Mouse (Mus musculus): ENCODE results near the gene Iqgap3. TPM values are rescaled to one million over a fixed set of nuclear protein-coding genes. Genes with fewer than 3 reads are reported as not detected.

Iqgap3 gene
- polyA plus RNA-seq, 1 experiment from 2014 or later: 3.8 TPM

GRCm38 (mm10) chr3:88141439-88141786 is 59.6 kb downstream of the Iqgap3 start:
- H3K9me3 ChIP-seq: no peaks in the 10 kb centered on the region
- H3K4me3 ChIP-seq: peak overlapping the region; percentile 85
- peak overlapping the region; percentile 88 for H3K9ac ChIP-seq
- peaks cover 17% of the 10 kb centered on the region for H3K27me3 ChIP-seq
- peak overlapping the region; percentile 99 for H3K27ac ChIP-seq (replicated peaks)
- no peaks in the 10 kb centered on the region for H3K36me3 ChIP-seq
- ATAC-seq (ENCODE audit: low read depth): no peak
- peak overlapping the region; percentile 97 for H3K4me2 ChIP-seq
- peaks cover 77% of the 10 kb centered on the region for H3K4me1 ChIP-seq (replicated peaks)
- WGBS: 12% methylated on average over 9 of the region's 9 CpGs

DNA sequence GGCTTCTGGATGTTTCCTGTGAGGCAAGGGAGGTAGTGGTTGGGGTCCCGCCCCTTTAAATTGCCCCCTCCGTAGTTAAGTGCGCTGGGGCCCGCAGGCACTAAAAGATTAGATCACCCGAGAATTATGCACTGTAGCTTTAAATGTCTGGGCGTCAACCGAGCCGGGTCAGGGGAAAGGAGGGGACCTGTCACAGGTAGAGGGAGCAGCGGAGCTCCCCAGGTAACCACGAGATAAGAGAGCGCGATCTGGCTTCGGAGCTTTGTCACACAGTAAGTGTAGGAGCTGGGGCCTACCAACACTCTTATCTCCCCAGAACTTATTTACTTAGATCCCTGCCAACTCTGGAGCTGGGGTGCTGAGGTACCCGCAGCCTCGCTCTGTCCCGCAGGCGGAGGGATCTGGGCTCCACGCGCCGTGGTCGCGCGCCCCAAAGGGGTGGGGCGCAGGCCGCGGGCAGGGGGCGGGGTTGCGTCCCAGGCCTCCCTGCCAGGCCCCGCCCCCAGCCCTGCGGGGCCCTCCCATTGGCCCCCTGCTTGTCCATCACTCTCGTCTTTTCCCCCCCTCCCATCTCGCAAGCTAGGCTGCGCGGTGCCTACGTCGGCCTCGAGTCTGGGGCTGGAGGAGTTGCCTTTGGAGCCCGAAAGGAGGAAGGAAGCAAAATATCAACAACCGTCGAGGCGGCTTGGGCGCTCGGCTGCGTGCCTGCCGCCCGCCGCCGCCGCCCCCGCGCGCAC is 60.2 kb downstream of the Iqgap3 start, which contains the start of gene Mef2d:
Gene Mef2d (plus strand): TSS at position 586 of the 737 bp plus-strand sequence.
- ATAC-seq (ENCODE audit: low read depth): peak; percentile 90
- H3K4me1 ChIP-seq (replicated peaks): peaks cover 82% of the 10 kb centered on the region

GRCm38 (mm10) chr3:88142546-88142915 is 60.8 kb downstream of the Iqgap3 start:
- Histone ChIP-seq H3K36me3 (no peaks in the 10 kb centered on the region), H3K9ac (peak overlapping the region; percentile 88), H3K4me2 (peak overlapping the region; percentile 97), H3K4me3 (peak overlapping the region; percentile 85), H3K9me3 (no peaks in the 10 kb centered on the region), H3K27ac (replicated peaks) (peak overlapping the region; percentile 99), H3K27me3 (peaks cover 17% of the 10 kb centered on the region), H3K4me1 (replicated peaks) (peaks cover 82% of the 10 kb centered on the region)
- peak; percentile 67 for ATAC-seq (ENCODE audit: low read depth)
- WGBS: under 1% methylated on average over 57 of the region's 57 CpGs

More for the DNA sequence above, 60.2 kb downstream of the Iqgap3 start, which contains the start of gene Mef2d:
- peak within 1 kb of the TSS; percentile 97 for H3K4me2 ChIP-seq
- H3K36me3 ChIP-seq: no peaks in the 10 kb centered on the region
- H3K27me3 ChIP-seq: peaks cover 17% of the 10 kb centered on the region
- peak within 1 kb of the TSS; percentile 99 for H3K27ac ChIP-seq (replicated peaks)
- H3K9me3 ChIP-seq: no peaks in the 10 kb centered on the region
- peak within 1 kb of the TSS; percentile 88 for H3K9ac ChIP-seq
- WGBS: under 1% methylated on average over 46 of the region's 52 CpGs
- peak within 1 kb of the TSS; percentile 85 for H3K4me3 ChIP-seq

DNA sequence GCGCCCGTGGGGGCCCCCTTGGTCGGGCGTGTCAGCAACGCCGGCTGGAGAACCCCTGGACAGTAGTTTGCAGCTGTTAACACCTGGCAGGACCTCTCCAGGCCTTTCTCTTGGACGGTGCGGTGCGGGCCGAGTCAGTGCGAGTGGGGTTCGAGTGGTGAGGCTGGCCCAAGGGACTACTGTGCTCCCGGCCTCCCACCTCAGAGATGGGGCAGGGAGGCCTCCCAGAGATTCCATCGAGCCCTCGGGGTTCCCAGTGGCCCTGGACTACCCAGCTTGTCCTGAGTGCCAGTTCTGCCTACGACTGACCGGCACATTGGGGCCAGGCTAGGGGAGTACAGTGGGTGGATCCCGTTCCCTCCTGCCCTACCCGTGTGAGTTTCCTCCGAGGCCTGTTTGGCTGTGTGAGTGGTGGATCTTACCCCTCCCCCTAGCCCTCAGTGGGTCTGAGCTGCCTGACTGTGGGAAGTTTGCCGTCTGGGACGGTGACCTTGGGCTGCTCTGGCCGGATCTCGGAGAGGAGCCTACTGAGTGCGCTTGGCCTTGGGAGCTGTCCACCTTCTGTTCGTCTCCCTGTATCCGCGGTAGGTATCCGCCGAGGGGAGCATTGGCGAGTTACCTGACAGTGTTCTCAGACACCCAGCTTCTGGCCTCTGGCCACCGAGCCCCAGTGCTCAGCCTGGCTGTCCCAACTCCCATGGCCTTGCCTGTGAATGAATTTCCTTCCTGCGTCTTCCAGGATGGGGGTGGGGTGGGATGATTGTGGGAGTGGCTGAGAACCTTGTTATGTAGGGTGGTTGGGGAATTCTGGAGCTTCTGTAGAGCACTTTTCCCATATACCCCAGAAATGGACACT is 61.4 kb downstream of the Iqgap3 start:
- peak; percentile 25; the same call in 1 of the 2 replicates for ATAC-seq (ENCODE audit: low read depth)
- H3K4me2 ChIP-seq: peak overlapping the region; percentile 97
- H3K4me1 ChIP-seq (replicated peaks): peaks cover 82% of the 10 kb centered on the region
- no peaks in the 10 kb centered on the region for H3K36me3 ChIP-seq
- H3K9ac ChIP-seq: peak overlapping the region; percentile 88
- no peaks in the 10 kb centered on the region for H3K9me3 ChIP-seq
- peak overlapping the region; percentile 85 for H3K4me3 ChIP-seq
- peaks cover 17% of the 10 kb centered on the region for H3K27me3 ChIP-seq
- WGBS: under 1% methylated on average over 33 of the region's 33 CpGs
- peak overlapping the region; percentile 99 for H3K27ac ChIP-seq (replicated peaks)

GRCm38 (mm10) chr3:88143961-88144486 is 62.3 kb downstream of the Iqgap3 start:
- peak overlapping the region; percentile 99 for H3K27ac ChIP-seq (replicated peaks)
- peak overlapping the region; percentile 85 for H3K4me3 ChIP-seq
- WGBS: 25% methylated on average over 5 of the region's 5 CpGs
- peaks cover 17% of the 10 kb centered on the region for H3K27me3 ChIP-seq
- H3K9me3 ChIP-seq: no peaks in the 10 kb centered on the region
- H3K4me2 ChIP-seq: peak overlapping the region; percentile 97
- H3K4me1 ChIP-seq (replicated peaks): peaks cover 86% of the 10 kb centered on the region
- H3K9ac ChIP-seq: peak overlapping the region; percentile 88
- no peaks in the 10 kb centered on the region for H3K36me3 ChIP-seq
- ATAC-seq (ENCODE audit: low read depth): no peak

GRCm38 (mm10) chr3:88144648-88145410 is 63.1 kb downstream of the Iqgap3 start:
- Histone ChIP-seq H3K36me3 (no peaks in the 10 kb centered on the region), H3K9me3 (no peaks in the 10 kb centered on the region), H3K27ac (replicated peaks) (peak overlapping the region; percentile 99), H3K9ac (peak overlapping the region; percentile 88), H3K4me3 (peak overlapping the region; percentile 85), H3K27me3 (peaks cover 14% of the 10 kb centered on the region), H3K4me2 (peak overlapping the region; percentile 97), H3K4me1 (replicated peaks) (peaks cover 86% of the 10 kb centered on the region)
- 58% methylated on average over 6 of the region's 6 CpGs for WGBS
- no peak for ATAC-seq (ENCODE audit: low read depth)

DNA sequence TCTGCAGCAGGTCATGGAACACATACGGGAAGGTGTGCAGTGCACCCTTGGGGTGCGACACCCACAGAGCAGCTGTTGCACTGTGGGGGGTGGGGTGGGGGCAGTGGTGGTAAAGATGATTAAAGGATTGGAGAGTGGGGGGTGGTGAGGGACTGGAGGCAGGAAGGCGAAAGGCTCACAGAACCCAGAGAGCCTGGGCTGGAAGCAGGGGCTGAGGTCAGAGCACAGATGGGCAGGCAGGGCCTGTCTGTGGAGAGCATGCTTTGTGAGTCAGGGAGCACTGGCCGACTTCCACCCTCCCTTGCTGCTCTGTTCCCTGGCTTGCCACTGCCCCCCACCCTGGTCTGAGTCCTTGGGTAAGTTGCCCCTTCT is 63.6 kb downstream of the Iqgap3 start:
- 25% methylated on average over 4 of the region's 4 CpGs for WGBS
- peak overlapping the region; percentile 85 for H3K4me3 ChIP-seq
- peak overlapping the region; percentile 99; the same call in 1 of the 2 replicates for H3K27ac ChIP-seq (replicated peaks)
- H3K9me3 ChIP-seq: no peaks in the 10 kb centered on the region
- peaks cover 8% of the 10 kb centered on the region for H3K27me3 ChIP-seq
- H3K9ac ChIP-seq: peak overlapping the region; percentile 88
- peak overlapping the region; percentile 97 for H3K4me2 ChIP-seq
- ATAC-seq (ENCODE audit: low read depth): no peak
- H3K36me3 ChIP-seq: no peaks in the 10 kb centered on the region
- H3K4me1 ChIP-seq (replicated peaks): peaks cover 87% of the 10 kb centered on the region

DNA sequence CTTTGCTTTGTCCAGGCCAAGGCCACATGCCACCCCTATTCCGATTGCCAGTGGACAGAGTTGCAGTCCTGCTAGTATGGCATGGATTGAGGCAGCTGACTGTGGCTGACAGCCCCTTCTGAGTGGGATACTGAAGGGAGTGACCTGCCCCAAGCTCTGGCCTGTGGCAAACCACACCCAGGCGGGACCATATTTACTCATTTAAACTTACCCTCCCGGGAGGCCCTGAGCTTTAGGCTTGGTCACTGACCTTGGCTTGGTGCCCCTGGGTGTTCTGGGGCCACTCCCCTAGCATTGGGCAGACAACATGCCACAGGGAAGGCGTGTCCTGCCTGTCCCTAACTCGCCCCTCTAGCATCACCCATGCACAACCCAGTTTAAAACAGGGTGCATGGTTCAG is 64.2 kb downstream of the Iqgap3 start:
- Histone ChIP-seq H3K4me3 (no peak overlapping the region), H3K27ac (replicated peaks) (0 out of 2 replicates have a peak overlapping the region, but pooled peaks have one; percentile 9), H3K9ac (peak overlapping the region; percentile 88), H3K27me3 (peaks cover 3% of the 10 kb centered on the region), H3K4me1 (replicated peaks) (peaks cover 89% of the 10 kb centered on the region), H3K4me2 (peak overlapping the region; percentile 97), H3K36me3 (no peaks in the 10 kb centered on the region), H3K9me3 (no peaks in the 10 kb centered on the region)
- ATAC-seq (ENCODE audit: low read depth): no peak
- WGBS: 69% methylated on average over 5 of the region's 5 CpGs

DNA sequence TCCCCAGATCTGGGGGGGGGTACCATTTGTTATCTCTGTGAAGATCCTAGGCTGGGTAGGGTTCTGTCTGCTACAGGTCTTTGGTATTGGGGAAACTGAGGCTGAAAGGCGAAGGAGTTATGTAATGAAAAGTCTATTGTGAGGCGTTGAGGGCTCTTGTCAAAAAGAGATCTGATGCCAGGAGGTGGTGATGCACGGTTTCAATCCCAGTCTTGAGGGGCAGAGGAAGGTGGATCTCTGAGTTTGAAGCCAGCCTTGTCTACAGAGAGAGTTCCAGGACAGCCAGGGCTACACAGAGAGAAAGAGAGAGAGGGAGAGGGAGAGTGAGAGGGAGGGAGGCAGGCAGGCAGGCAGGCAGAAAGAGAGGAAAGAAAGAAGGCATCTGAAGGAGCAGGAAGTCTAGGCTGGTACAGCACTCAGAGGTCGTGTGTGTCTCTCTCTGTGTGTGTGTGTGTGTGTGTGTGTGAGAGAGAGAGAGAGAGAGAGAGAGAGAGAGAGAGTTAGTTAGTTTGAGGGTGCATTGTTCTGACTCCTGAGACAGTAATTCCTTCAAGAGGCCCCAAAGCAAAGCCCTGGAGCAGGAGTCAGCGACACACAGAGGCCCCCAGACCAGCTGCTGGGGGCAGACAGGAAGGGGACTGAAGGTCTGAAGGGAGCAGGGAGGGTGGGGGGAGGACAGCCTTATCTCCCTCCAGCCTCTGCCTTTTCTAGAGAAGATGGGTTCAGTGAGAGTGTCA is 64.8 kb downstream of the Iqgap3 start:
- Histone ChIP-seq H3K4me2 (peak overlapping the region; percentile 97), H3K9ac (peak overlapping the region; percentile 88)

DNA sequence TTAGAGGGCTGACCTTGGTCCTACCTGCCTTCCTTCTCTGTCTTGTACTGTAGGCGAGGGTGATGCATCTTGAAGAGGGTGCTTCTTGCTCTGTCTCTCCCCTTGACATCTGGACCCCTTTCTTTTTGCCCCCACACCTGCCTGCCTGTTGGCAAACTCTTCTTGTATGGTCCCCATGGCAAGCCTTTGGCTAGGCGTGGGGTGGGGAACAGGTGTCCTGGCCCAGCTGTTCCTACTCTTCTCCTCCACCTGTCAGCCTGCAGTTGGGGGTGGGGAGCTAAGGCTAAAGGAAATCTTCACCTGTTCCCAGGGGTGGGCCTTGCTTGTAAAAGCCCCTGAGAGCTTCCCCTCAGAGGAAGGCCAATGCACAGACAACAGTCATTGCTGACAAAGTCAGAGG is 65.7 kb downstream of the Iqgap3 start:
- ATAC-seq (ENCODE audit: low read depth): no peak

More for the DNA sequence above, 64.8 kb downstream of the Iqgap3 start:
- Histone ChIP-seq H3K27ac (replicated peaks) (0 out of 2 replicates have a peak overlapping the region, but pooled peaks have one; percentile 9), H3K27me3 (no peaks in the 10 kb centered on the region), H3K4me1 (replicated peaks) (peaks cover 89% of the 10 kb centered on the region), H3K36me3 (no peaks in the 10 kb centered on the region), H3K9me3 (no peaks in the 10 kb centered on the region), H3K4me3 (no peak overlapping the region)
- 38% methylated on average over 5 of the region's 5 CpGs for WGBS
- ATAC-seq (ENCODE audit: low read depth): no peak

GRCm38 (mm10) chr3:88147866-88148265 is 66.1 kb downstream of the Iqgap3 start:
- Histone ChIP-seq H3K36me3 (no peaks in the 10 kb centered on the region), H3K4me1 (replicated peaks) (peaks cover 100% of the 10 kb centered on the region), H3K27me3 (no peaks in the 10 kb centered on the region), H3K4me3 (no peak overlapping the region), H3K9me3 (no peaks in the 10 kb centered on the region), H3K9ac (no peak overlapping the region), H3K4me2 (no peak overlapping the region), H3K27ac (replicated peaks) (no peak overlapping the region)
- WGBS: 86% methylated on average over 1 of the region's 1 CpGs
- ATAC-seq (ENCODE audit: low read depth): no peak

More for the DNA sequence above, 65.7 kb downstream of the Iqgap3 start:
- Histone ChIP-seq H3K9ac (peak overlapping the region; percentile 88; the same call in 1 of the 2 replicates), H3K9me3 (no peaks in the 10 kb centered on the region), H3K4me3 (no peak overlapping the region), H3K4me1 (replicated peaks) (peaks cover 96% of the 10 kb centered on the region), H3K27me3 (no peaks in the 10 kb centered on the region), H3K27ac (replicated peaks) (no peak overlapping the region), H3K36me3 (no peaks in the 10 kb centered on the region), H3K4me2 (peak overlapping the region; percentile 9; the same call in 1 of the 2 replicates)
- WGBS: 71% methylated on average over 2 of the region's 2 CpGs
